Comparison of ENCODE assay signal across 8 mouse cellular contexts in genomic region chr12:59132940-59133339, GRCm38 (mm10). TPM values are rescaled to one million over a fixed set of nuclear protein-coding genes. Genes with fewer than 3 reads are reported as not detected.
DNase-seq lines count a peak whose midpoint lies in the region; ATAC-seq and TF ChIP-seq lines count a peak whose summit lies in the region.

No protein-coding gene starts in this region.

- ATAC-seq in heart, embryonic 12.5 days (ENCODE audit: insufficient number of reproducible peaks, low FRiP score), result no peak
- no peak for ATAC-seq in embryonic facial prominence, embryonic 15.5 days (ENCODE audit: insufficient number of reproducible peaks, low FRiP score, low TSS enrichment, low read depth)

- TF ChIP-seq CTCF in ES-Bruce4 (IDR thresholded peaks at IDR 0.05; ENCODE audit: low read depth, low read length), result peak; percentile 33
- TF ChIP-seq CTCF in liver, adult 2 months (IDR thresholded peaks at IDR 0.05; ENCODE audit: low read depth, low read length), result peak; percentile 32

- H3K36me3 ChIP-seq in heart, embryonic 12.5 days, result peaks cover 9% of the 10 kb centered on the region
- peaks cover 2% of the 10 kb centered on the region; the same call in 1 of the 2 replicates for H3K36me3 ChIP-seq in ES-Bruce4 (ENCODE audit: control insufficient read depth, insufficient read depth, low read length, poor library complexity, severe bottlenecking)
- H3K36me3 ChIP-seq in embryonic facial prominence, embryonic 15.5 days, result peaks cover 4% of the 10 kb centered on the region; the same call in 1 of the 2 replicates
- H3K36me3 ChIP-seq in liver, adult 2 months (ENCODE audit: control insufficient read depth, insufficient read depth, low read length), result peaks cover 24% of the 10 kb centered on the region

- H3K9me3 ChIP-seq in heart, embryonic 12.5 days (replicated peaks), result no peaks in the 10 kb centered on the region
- no peaks in the 10 kb centered on the region for H3K9me3 ChIP-seq in ES-Bruce4 (replicated peaks; ENCODE audit: control insufficient read depth, insufficient read depth, low read length, poor library complexity, severe bottlenecking)
- no peaks in the 10 kb centered on the region for H3K9me3 ChIP-seq in embryonic facial prominence, embryonic 15.5 days (replicated peaks)

- H3K4me3 ChIP-seq in heart, embryonic 12.5 days, result no peak overlapping the region
- no peak overlapping the region for H3K4me3 ChIP-seq in ES-Bruce4 (ENCODE audit: low read depth, low read length)
- H3K4me3 ChIP-seq in embryonic facial prominence, embryonic 15.5 days (replicated peaks), result 0 out of 2 replicates have a peak overlapping the region, but pooled peaks have one; percentile 7
- peak overlapping the region; percentile 30 for H3K4me3 ChIP-seq in liver, adult 2 months (ENCODE audit: insufficient read depth, low read depth, low read length)

- peaks cover 28% of the 10 kb centered on the region for H3K4me1 ChIP-seq in heart, embryonic 12.5 days (replicated peaks)
- no peaks in the 10 kb centered on the region for H3K4me1 ChIP-seq in ES-Bruce4 (ENCODE audit: control insufficient read depth, insufficient read depth, low read length)
- H3K4me1 ChIP-seq in embryonic facial prominence, embryonic 15.5 days, result peaks cover 11% of the 10 kb centered on the region
- H3K4me1 ChIP-seq in liver, adult 2 months (ENCODE audit: control insufficient read depth, insufficient read depth, low read length), result peaks cover 19% of the 10 kb centered on the region

- peaks cover 36% of the 10 kb centered on the region for H3K79me2 ChIP-seq in liver, adult 2 months (ENCODE audit: control insufficient read depth, insufficient read depth, low read length)

- H3K27me3 ChIP-seq in heart, embryonic 12.5 days (replicated peaks), result no peaks in the 10 kb centered on the region
- H3K27me3 ChIP-seq in ES-Bruce4 (ENCODE audit: control insufficient read depth, insufficient read depth, low read length, poor library complexity, severe bottlenecking), result no peaks in the 10 kb centered on the region
- no peaks in the 10 kb centered on the region for H3K27me3 ChIP-seq in embryonic facial prominence, embryonic 15.5 days
- H3K27me3 ChIP-seq in liver, adult 2 months (ENCODE audit: control insufficient read depth, insufficient read depth, low read length), result no peaks in the 10 kb centered on the region

- H3K27ac ChIP-seq in heart, embryonic 12.5 days (ENCODE audit: poor library complexity, severe bottlenecking), result no peak overlapping the region
- H3K27ac ChIP-seq in ES-Bruce4 (ENCODE audit: insufficient read depth, low read length), result no peak overlapping the region
- H3K27ac ChIP-seq in embryonic facial prominence, embryonic 15.5 days (replicated peaks), result no peak overlapping the region
- peak overlapping the region; percentile 44 for H3K27ac ChIP-seq in liver, adult 2 months (replicated peaks; ENCODE audit: insufficient read depth, low read depth, low read length)

- TF ChIP-seq POLR2A in ES-Bruce4 (IDR thresholded peaks at IDR 0.05; ENCODE audit: insufficient read depth, low read length), result no peak
- no peak for TF ChIP-seq POLR2A in liver, adult 2 months (IDR thresholded peaks at IDR 0.05; ENCODE audit: extremely low read depth, insufficient read depth, low read length)

- no peak for DNase-seq in heart, adult 18-20 months
- DNase-seq in liver, adult 2 months (ENCODE audit: extremely low read depth, low read depth, low spot score), result peak; percentile 65
- no peak for DNase-seq in layer of hippocampus, adult 9-10 months (ENCODE audit: low spot score)
- no peak for DNase-seq in thymus, postnatal 4 days
- DNase-seq in right cerebral cortex, postnatal 14 days, result no peak

- H3K9ac ChIP-seq in heart, embryonic 12.5 days, result no peak overlapping the region
- no peak overlapping the region for H3K9ac ChIP-seq in ES-Bruce4 (ENCODE audit: low read depth, poor library complexity, severe bottlenecking)
- no peak overlapping the region for H3K9ac ChIP-seq in embryonic facial prominence, embryonic 15.5 days
- H3K9ac ChIP-seq in liver, adult 2 months (ENCODE audit: low read depth, low read length), result peak overlapping the region; percentile 64

- TF ChIP-seq EP300 in ES-Bruce4 (IDR thresholded peaks at IDR 0.05; ENCODE audit: insufficient read depth, low read depth, low read length), result no peak

- peak overlapping the region; percentile 57; the same call in 1 of the 2 replicates for H3K4me2 ChIP-seq in heart, embryonic 12.5 days
- peak overlapping the region; percentile 63 for H3K4me2 ChIP-seq in embryonic facial prominence, embryonic 15.5 days (replicated peaks)

- WGBS in heart, embryonic 12.5 days, result 75% methylated on average over 7 of the region's 7 CpGs
- 85% methylated on average over 7 of the region's 7 CpGs for WGBS in embryonic facial prominence, embryonic 15.5 days
- 21% methylated on average over 7 of the region's 7 CpGs for WGBS in liver, adult 2 months

RNA-seq across cellular contexts. Expression of gene Mia2, which starts 37.3 kb away (rescaled TPM):
- polyA plus RNA-seq in heart, embryonic 12.5 days (2016; fragmentation: Nextera tagmentation; extraction: Ambion mirVana), result 46.2 and 48.5 TPM in 2 replicates
- total RNA-seq in heart, adult 18-20 months (2021), result 100 to 1,000 TPM in 1 of 2 experiments, 10 to 100 TPM in 1; 91.4 to 103 TPM
- polyA plus RNA-seq in ES-Bruce4 (2011; ENCODE audit: insufficient read depth, insufficient read length, low read depth, missing spikeins), result 73.7 and 75.9 TPM in 2 replicates
- polyA plus RNA-seq in embryonic facial prominence, embryonic 15.5 days (2015; fragmentation: Nextera tagmentation; extraction: Ambion mirVana), result 58.2 and 59.0 TPM in 2 replicates
- 223 and 268 TPM in 2 replicates for total RNA-seq in liver, adult 2 months (2014; rRNA removed)
- 87.2 and 94.7 TPM in 2 replicates for polyA plus RNA-seq in liver, adult 2 months (2012; rRNA removed)

Comparison
In these comparisons a context has a peak if more than half of its experiments do, and no peak if none do; other contexts are left out.
1. H3K4me3 ChIP-seq: peak in embryonic facial prominence, embryonic 15.5 days (single experiment) and liver, adult 2 months (single experiment); none in heart, embryonic 12.5 days (single experiment) and ES-Bruce4 (single experiment).